Mouse (Mus musculus): Measurements from ENCODE around the gene Pfdn2. TPM values are rescaled to one million over a fixed set of nuclear protein-coding genes. Genes with fewer than 3 reads are reported as not detected.

Gene Pfdn2
- 7.0 and 13.1 TPM in 2 replicates for polyA plus RNA-seq (2012; rRNA removed)

GRCm38 (mm10) chr1:171345225-171346094 is at the start of gene Pfdn2, which contains the start of gene Nit1:
Gene Pfdn2 (plus strand): TSS chr1:171345670.
Gene Nit1 (minus strand): TSS chr1:171345646.

GRCm38 (mm10) chr1:171328839-171329432 is 16.5 kb upstream of the Pfdn2 start, which contains the start of gene Dedd:
Gene Dedd (plus strand): TSS chr1:171329145.

GRCm38 (mm10) chr1:171360656-171361055 is 15.2 kb downstream of the Pfdn2 start, which contains the start of gene Klhdc9:
Gene Klhdc9 (minus strand): TSS chr1:171360798.

DNA sequence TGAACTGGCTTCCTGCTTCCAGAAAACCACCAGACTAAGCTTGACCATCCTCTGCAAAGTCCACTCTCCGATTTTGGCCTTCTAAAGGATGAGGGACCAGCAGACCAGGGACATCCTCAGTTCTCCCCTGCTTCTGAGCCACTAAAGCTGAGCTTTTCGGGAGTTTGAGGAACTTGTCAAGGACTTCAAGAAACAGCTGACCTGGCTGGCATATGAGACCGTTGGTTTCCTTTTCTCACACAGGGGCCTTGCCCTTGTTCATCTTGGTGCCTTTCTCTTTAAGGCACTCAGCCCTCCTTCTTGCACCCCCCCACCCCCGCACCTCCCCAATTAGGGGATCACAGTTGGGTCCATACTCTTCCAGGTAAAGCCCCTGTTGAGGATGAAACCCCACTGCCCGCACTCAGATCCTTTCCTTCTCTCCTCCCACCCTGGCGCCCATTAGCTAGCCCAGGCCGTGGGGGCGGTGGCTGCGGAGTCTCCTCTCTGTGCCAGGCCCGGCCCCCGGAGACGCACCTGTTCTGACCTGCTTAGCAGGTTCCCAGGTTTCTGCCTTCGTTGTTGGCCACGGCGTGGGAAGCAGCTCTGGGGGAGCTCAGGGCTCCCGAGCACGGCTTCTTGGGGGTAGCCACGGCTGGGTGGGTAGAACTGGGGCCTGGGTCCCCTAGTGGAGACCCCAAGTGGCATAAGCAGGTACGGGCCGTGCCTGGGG is 24.5 kb downstream of the Pfdn2 start, which contains the start of gene Nectin4:
TSS of gene Nectin4 (plus strand) at position 255 of the 712 bp plus-strand sequence.

DNA sequence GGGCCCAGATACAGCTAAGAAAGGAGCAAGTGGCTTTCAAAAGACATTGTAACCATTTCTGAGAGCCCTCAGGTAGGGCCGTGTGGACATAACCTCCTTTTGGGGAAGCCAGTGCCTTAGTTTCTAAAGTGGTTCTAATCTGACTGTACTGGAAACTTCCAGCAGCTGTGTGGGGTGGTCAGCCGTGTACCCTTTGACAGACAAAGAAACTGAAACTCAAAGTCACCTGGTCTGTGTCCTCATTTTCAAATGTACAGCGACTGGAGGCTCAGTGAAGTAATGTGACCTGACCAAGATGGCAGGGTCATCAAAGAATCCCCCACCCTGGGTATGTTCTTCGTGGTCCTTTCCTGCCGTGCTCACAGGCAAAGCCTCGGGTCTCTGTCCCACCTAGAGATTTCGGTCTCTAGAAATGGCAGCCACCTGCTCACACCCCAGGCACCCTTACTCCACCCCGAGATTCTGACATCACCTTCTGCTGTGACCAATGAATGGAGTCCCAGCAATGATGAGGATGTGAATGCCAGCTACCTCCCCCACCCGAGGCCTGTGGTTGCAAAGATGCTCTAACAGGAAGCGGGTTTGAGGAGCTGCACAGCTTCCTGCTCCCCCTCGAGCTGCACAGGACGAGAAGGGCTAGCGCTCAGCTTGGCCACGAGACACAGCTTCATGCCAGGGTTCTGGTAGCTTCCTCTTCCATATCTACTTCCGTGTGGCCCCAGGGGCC is 43.1 kb downstream of the Pfdn2 start, which contains the start of gene Arhgap30:
TSS of gene Arhgap30 (plus strand) at position 579 of the 727 bp plus-strand sequence.

Other genes with a start within 250 kb of the Pfdn2 start
- gene Cfap126, start 231.8 kb upstream of the Pfdn2 start, polyA plus RNA-seq (2012; rRNA removed) = 22.2 and 34.8 TPM in 2 replicates
- gene Sdhc, start 195.1 kb upstream of the Pfdn2 start, polyA plus RNA-seq (2012; rRNA removed) = 122 and 172 TPM in 2 replicates
- gene Mpz, start 195.0 kb upstream of the Pfdn2 start, polyA plus RNA-seq (2012; rRNA removed) = 0.94 and 1.6 TPM in 2 replicates
- gene Pcp4l1, start 149.4 kb upstream of the Pfdn2 start, polyA plus RNA-seq (2012; rRNA removed) = 46.5 and 111 TPM in 2 replicates
- 0.12 and 0.35 TPM in 2 replicates for gene Nr1i3, start 131.7 kb upstream of the Pfdn2 start, polyA plus RNA-seq (2012; rRNA removed)
- gene Tomm40l, start 123.2 kb upstream of the Pfdn2 start, polyA plus RNA-seq (2012; rRNA removed) = 29.2 and 35.2 TPM in 2 replicates
- gene Apoa2, start 120.6 kb upstream of the Pfdn2 start, polyA plus RNA-seq (2012; rRNA removed) = 3.0 and 21.2 TPM in 2 replicates
- gene Fcer1g, start 111.3 kb upstream of the Pfdn2 start, polyA plus RNA-seq (2012; rRNA removed) = 66.5 and 67.8 TPM in 2 replicates
- gene Adamts4, start 95.2 kb upstream of the Pfdn2 start, polyA plus RNA-seq (2012; rRNA removed) = 24.2 and 26.9 TPM in 2 replicates
- 116 and 119 TPM in 2 replicates for gene Ndufs2, start 94.3 kb upstream of the Pfdn2 start, polyA plus RNA-seq (2012; rRNA removed)
- gene B4galt3, start 75.3 kb upstream of the Pfdn2 start, polyA plus RNA-seq (2012; rRNA removed) = 90.9 and 109 TPM in 2 replicates
- gene Ppox, start 64.5 kb upstream of the Pfdn2 start, polyA plus RNA-seq (2012; rRNA removed) = 65.2 and 73.2 TPM in 2 replicates
- 70.8 and 77.9 TPM in 2 replicates for gene Usp21, start 57.7 kb upstream of the Pfdn2 start, polyA plus RNA-seq (2012; rRNA removed)
- gene Ufc1, start 50.6 kb upstream of the Pfdn2 start, polyA plus RNA-seq (2012; rRNA removed) = 12.1 and 13.5 TPM in 2 replicates
- gene Dedd, start 16.5 kb upstream of the Pfdn2 start, polyA plus RNA-seq (2012; rRNA removed) = 41.8 and 54.8 TPM in 2 replicates
- gene Nit1, start within 50 bp of the Pfdn2 start, polyA plus RNA-seq (2012; rRNA removed) = 46.4 and 55.9 TPM in 2 replicates
- 4.5 and 5.9 TPM in 2 replicates for gene Klhdc9, start 15.1 kb downstream of the Pfdn2 start, polyA plus RNA-seq (2012; rRNA removed)
- gene Nectin4, start 24.4 kb downstream of the Pfdn2 start, polyA plus RNA-seq (2012; rRNA removed) = 4.7 and 5.7 TPM in 2 replicates
- 2.8 TPM in 2 replicates for gene Arhgap30, start 43.3 kb downstream of the Pfdn2 start, polyA plus RNA-seq (2012; rRNA removed)
- gene Usf1, start 65.6 kb downstream of the Pfdn2 start, polyA plus RNA-seq (2012; rRNA removed) = 142 and 162 TPM in 2 replicates
- 0.76 and 1.2 TPM in 2 replicates for gene Tstd1, start 73.2 kb downstream of the Pfdn2 start, polyA plus RNA-seq (2012; rRNA removed)
- 63.7 and 67.6 TPM in 2 replicates for gene F11r, start 91.9 kb downstream of the Pfdn2 start, polyA plus RNA-seq (2012; rRNA removed)
- gene Alyref2, start 157.8 kb downstream of the Pfdn2 start, polyA plus RNA-seq (2012; rRNA removed) = 5.7 and 6.1 TPM in 2 replicates
- 0.96 and 2.1 TPM in 2 replicates for gene Itln1, start 189.6 kb downstream of the Pfdn2 start, polyA plus RNA-seq (2012; rRNA removed)
- 0.40 and 0.47 TPM in 2 replicates for gene Cd244a, start 213.5 kb downstream of the Pfdn2 start, polyA plus RNA-seq (2012; rRNA removed)

All from ovary, adult 2 months (tissue).